Mouse (Mus musculus): ENCODE results near the gene Odr4. TPM values are rescaled to one million over a fixed set of nuclear protein-coding genes. Genes with fewer than 3 reads are reported as not detected.

Gene Odr4
- polyA plus RNA-seq, 1 experiment = 56.6 TPM

DNA sequence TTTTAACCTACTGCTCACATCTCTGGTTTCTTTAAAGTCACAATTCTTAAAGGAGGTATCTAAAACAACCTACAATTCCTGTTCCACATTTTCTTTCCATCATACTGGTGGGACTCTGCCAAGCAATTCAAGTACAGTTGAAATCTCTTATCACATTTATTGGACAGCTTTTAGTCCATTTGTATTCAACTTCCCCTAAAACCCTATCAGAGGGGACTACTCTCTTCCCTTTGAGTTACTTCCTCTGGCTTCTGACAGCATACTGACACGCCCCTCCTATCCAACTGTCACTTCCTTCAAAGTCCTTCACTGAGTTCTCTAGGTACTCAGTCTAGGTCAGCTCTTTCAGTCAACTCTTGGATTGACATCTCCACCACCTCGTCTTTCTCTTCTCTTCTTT is 57.8 kb downstream of the Odr4 start:
- Histone ChIP-seq H3K4me3 (ENCODE audit: insufficient read depth, low read length) (no peak overlapping the region), H3K4me1 (ENCODE audit: control insufficient read depth, insufficient read depth, low read length) (no peaks in the 10 kb centered on the region), H3K27ac (ENCODE audit: insufficient read depth, low read length) (no peak overlapping the region)
- TF ChIP-seq POLR2A (IDR thresholded peaks at IDR 0.05; ENCODE audit: low read depth, low read length) = no peak
- no peak for TF ChIP-seq CTCF (IDR thresholded peaks at IDR 0.05; ENCODE audit: borderline replicate concordance, insufficient read depth, low read length)

- Histone ChIP-seq H3K4me1 (ENCODE audit: control insufficient read depth, insufficient read depth, low read length) (no peaks in the 10 kb centered on the region), H3K4me3 (ENCODE audit: insufficient read depth, low read length) (no peak within 1 kb of the TSS), H3K27ac (ENCODE audit: insufficient read depth, low read length) (no peak within 1 kb of the TSS)
- TF ChIP-seq POLR2A (IDR thresholded peaks at IDR 0.05; ENCODE audit: low read depth, low read length) = no peak
- no peak for TF ChIP-seq CTCF (IDR thresholded peaks at IDR 0.05; ENCODE audit: borderline replicate concordance, insufficient read depth, low read length)
Measured at GRCm38 (mm10) chr1:150319205-150319604, 73.7 kb downstream of the Odr4 start, which contains the start of gene Pdc. Gene Pdc, plus strand, starts transcription at chr1:150319417.

Other genes starting within 250 kb of the Odr4 start
- not detected in 2 replicates for gene Pdc, start 73.7 kb downstream of the Odr4 start, polyA plus RNA-seq (2011; ENCODE audit: insufficient read length, low read depth, missing spikeins)
- 243 and 245 TPM in 2 replicates for gene Tpr, start 242 bp downstream of the Odr4 start, polyA plus RNA-seq (2011; ENCODE audit: insufficient read length, low read depth, missing spikeins)
- 3.8 and 4.6 TPM in 2 replicates for gene Prg4, start 73.1 kb upstream of the Odr4 start, polyA plus RNA-seq (2011; ENCODE audit: insufficient read length, low read depth, missing spikeins)

Measured in embryonic fibroblast, embryonic 13.5 days (primary cell).